Mouse (Mus musculus) midbrain, embryonic 13.5 days (tissue): ENCODE measurements at regions not wholly inside any gene's neighbourhood (a gene's known extent, or its start where the extent isn't known, plus 50 kb on each side); places are given as distances from the start of the nearest gene placed in this dataset. TPM values are rescaled to one million over a fixed set of nuclear protein-coding genes. Genes with fewer than 3 reads are reported as not detected.

Source experiments
- ATAC-seq: fragments of 200-750 bp; cut with Nextera tagmentation; 2 replicates; pipeline ENCODE4 v1.8.0; 2017; ENCODE audit warnings: mild to moderate bottlenecking, moderate TSS enrichment, moderate library complexity
- H3K27ac ChIP-seq: fragments of 300-500 bp; sonication (generic); 2 replicates; pipeline ENCODE4 v1.5.1; 2015; ENCODE audit warnings: inconsistent platforms, mild to moderate bottlenecking, moderate library complexity
- H3K27me3 ChIP-seq: fragments of 300-500 bp; sonication (generic); 2 replicates; pipeline ENCODE4 v1.6.1; 2015; ENCODE audit warnings: mild to moderate bottlenecking, inconsistent platforms
- H3K36me3 ChIP-seq: fragments of 300-500 bp; sonication (generic); 2 replicates; pipeline ENCODE4 v1.6.1; 2015; ENCODE audit warnings: mild to moderate bottlenecking, inconsistent platforms
- H3K4me1 ChIP-seq: fragments of 300-500 bp; sonication (generic); replicated peaks from 2 replicates; pipeline ENCODE4 v1.6.1; 2015; ENCODE audit warnings: inconsistent platforms
- H3K4me2 ChIP-seq: fragments of 300-500 bp; sonication (generic); replicated peaks from 2 replicates; pipeline ENCODE4 v1.6.1; 2015; ENCODE audit warnings: moderate library complexity, mild to moderate bottlenecking, inconsistent platforms
- H3K4me3 ChIP-seq: fragments of 300-500 bp; sonication (generic); replicated peaks from 2 replicates; pipeline ENCODE4 v1.5.1; 2015; ENCODE audit warnings: mild to moderate bottlenecking, inconsistent platforms
- H3K9ac ChIP-seq: fragments of 300-500 bp; sonication (generic); replicated peaks from 2 replicates; pipeline ENCODE4 v1.6.1; 2015; ENCODE audit warnings: mild to moderate bottlenecking, inconsistent platforms
- H3K9me3 ChIP-seq: fragments of 300-500 bp; sonication (generic); 2 replicates; pipeline ENCODE4 v1.6.1; 2016; ENCODE audit warnings: mild to moderate bottlenecking, inconsistent platforms
- WGBS: fragments of 180-500 bp; shearing (Covaris S2); methylation state at CpG from one replicate; pipeline ENCODE4 v1.1.7; 2015; 5-methylcytosine and 5-hydroxymethylcytosine counted together
- microRNA-seq: library from miRNA; unstranded; fragments of <30 nt; microRNA quantifications from one replicate; pipeline ENCODE4, GENCODE M21; 2016

DNA sequence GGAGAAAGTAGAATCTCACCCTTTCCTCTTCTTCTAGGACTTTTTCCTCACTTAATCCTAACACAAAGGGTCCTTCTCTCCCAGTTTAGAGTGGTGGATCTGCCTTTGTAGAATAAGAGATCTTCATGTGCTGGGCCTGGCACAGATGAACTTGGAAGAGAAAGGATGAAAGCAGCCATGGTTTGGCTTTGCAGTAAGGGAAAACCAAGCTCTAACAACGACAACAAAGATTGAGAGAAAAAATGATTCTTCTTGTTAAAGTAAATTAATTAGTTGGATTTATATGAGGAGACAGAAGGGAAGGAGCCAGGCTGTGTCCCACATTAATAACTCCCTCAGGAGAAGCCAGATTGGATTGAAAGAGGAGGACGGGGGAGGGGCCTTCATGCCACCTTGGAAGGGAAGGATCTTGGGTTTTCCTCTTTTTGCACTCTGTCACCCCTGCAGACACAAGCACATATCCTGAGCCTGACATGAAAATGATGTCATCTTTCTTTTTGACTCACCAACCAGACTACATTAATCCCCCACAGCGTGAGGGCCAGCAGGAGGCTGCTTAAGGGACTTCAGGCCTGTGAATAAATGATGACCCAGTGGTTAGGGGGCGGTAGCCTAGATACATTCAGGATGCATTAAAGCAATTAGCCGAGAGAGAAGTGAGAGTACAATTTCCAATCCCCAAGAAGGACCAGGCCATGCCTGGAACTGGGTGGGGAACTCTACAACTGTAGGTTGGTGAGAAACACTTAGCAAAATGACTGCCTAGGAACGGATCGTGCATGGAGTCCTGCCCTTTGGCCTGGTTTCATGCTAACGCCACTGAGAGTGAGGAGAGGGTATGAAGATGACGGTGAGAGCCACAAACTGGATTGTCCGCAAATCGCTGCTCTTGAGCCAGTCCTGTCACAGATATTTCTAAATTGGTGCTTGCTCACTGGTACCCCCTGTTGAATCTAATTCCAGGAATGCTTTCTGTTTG lies 69.4 kb upstream of the Klf7 start:
- H3K9ac ChIP-seq, result no peak overlapping the region
- no peak overlapping the region for H3K4me3 ChIP-seq
- H3K27ac ChIP-seq, result 0 out of 2 replicates have a peak overlapping the region, but pooled peaks have one; percentile 12
- H3K4me1 ChIP-seq, result peaks cover 68% of the 10 kb centered on the region
- no peaks in the 10 kb centered on the region for H3K9me3 ChIP-seq
- H3K27me3 ChIP-seq, result no peaks in the 10 kb centered on the region
- ATAC-seq, result peak; percentile 55
- no peaks in the 10 kb centered on the region for H3K36me3 ChIP-seq
- H3K4me2 ChIP-seq, result no peak overlapping the region
- WGBS, result 46% methylated on average over 11 of the region's 11 CpGs

GRCm38 (mm10) chr1:64190705-64191104 lies 68.6 kb upstream of the Klf7 start:
- Histone ChIP-seq H3K27me3 (no peaks in the 10 kb centered on the region), H3K9me3 (no peaks in the 10 kb centered on the region), H3K36me3 (no peaks in the 10 kb centered on the region), H3K4me1 (peaks cover 60% of the 10 kb centered on the region), H3K4me2 (no peak overlapping the region), H3K9ac (no peak overlapping the region), H3K27ac (no peak overlapping the region), H3K4me3 (no peak overlapping the region)
- WGBS, result 77% methylated on average over 4 of the region's 4 CpGs
- no peak for ATAC-seq

DNA sequence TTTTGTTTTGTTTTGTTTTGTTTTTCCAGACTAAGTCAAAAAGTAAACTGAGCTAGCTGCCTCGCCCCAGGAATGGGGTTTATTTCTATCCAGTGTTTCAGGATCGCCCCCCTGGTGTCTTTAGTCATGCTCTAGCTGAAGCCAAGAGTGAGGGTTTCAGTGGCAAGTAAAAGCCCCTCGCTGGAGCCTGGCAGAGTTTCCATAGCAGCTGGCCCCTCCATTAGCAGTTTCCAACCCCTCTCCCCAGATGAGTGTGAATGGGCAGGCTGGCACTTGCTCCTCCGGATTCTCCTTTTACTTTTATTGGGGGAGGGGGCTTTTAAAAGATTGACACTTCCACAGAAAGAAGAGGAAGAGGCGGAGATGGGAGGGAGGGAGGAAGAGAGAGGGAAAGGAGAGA lies 68.0 kb upstream of the Klf7 start:
- Histone ChIP-seq H3K27ac (no peak overlapping the region), H3K4me2 (no peak overlapping the region), H3K9me3 (peaks cover 4% of the 10 kb centered on the region), H3K9ac (no peak overlapping the region), H3K4me1 (peaks cover 60% of the 10 kb centered on the region), H3K4me3 (no peak overlapping the region), H3K27me3 (no peaks in the 10 kb centered on the region), H3K36me3 (no peaks in the 10 kb centered on the region)
- no peak for ATAC-seq
- WGBS, result 14% methylated on average over 5 of the region's 5 CpGs

DNA sequence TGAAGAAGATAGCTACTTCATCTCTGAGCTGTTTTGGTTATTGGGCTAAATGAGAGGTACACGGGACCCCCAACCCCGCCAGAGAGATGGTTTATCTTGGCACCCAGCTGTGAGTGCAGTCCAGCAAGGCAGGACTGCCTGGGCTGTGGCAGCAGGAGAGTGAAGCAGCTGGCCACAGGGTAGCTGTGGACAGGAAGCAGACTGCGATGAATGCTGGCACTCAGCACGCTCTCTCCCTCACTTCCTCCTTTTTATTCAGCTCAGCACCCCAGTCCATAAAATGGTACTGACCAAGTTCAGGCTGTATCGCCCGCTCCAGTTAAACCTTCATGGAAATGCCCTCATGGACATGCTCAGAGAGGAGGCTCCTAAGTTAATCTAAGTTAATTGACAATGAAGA lies 67.4 kb upstream of the Klf7 start:
- Histone ChIP-seq H3K27me3 (no peaks in the 10 kb centered on the region), H3K4me1 (peaks cover 60% of the 10 kb centered on the region), H3K27ac (peak overlapping the region; percentile 39; the same call in 1 of the 2 replicates), H3K9ac (no peak overlapping the region), H3K4me2 (no peak overlapping the region), H3K36me3 (no peaks in the 10 kb centered on the region), H3K9me3 (peaks cover 4% of the 10 kb centered on the region), H3K4me3 (no peak overlapping the region)
- peak; percentile 28; the same call in 1 of the 2 replicates for ATAC-seq
- 45% methylated on average over 6 of the region's 6 CpGs for WGBS

GRCm38 (mm10) chr1:64187796-64188513 lies 65.9 kb upstream of the Klf7 start:
- Histone ChIP-seq H3K4me2 (no peak overlapping the region), H3K27ac (peak overlapping the region; percentile 65)

DNA sequence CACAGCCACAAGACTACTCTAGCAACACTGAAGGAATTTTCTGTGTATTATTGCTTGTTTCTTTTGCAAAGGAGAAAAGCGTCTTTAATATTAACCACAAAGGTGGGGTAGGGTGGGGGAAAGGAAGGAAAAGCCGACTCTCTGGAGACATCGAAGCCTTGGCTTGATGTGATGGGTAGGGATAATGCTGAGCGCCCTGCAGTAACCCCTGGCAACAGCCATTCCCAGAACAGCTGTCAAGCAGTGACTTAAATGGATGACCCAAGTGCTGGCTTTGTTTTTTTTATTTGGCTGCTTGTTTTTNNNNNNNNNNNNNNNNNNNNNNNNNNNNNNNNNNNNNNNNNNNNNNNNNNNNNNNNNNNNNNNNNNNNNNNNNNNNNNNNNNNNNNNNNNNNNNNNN lies 51.6 kb upstream of the Klf7 start:
- Histone ChIP-seq H3K9me3 (no peaks in the 10 kb centered on the region; the same call in 1 of the 2 replicates), H3K27me3 (no peaks in the 10 kb centered on the region), H3K27ac (peak overlapping the region; percentile 21; the same call in 1 of the 2 replicates), H3K4me1 (peaks cover 36% of the 10 kb centered on the region), H3K36me3 (no peaks in the 10 kb centered on the region), H3K9ac (no peak overlapping the region), H3K4me3 (no peak overlapping the region), H3K4me2 (no peak overlapping the region)
- ATAC-seq, result peak; percentile 63; the same call in 1 of the 2 replicates
- WGBS, result 20% methylated on average over 4 of the region's 4 CpGs

More at GRCm38 (mm10) chr1:64187796-64188513, 65.9 kb upstream of the Klf7 start:
- H3K27me3 ChIP-seq, result no peaks in the 10 kb centered on the region
- no peak for ATAC-seq
- no peak overlapping the region for H3K9ac ChIP-seq
- H3K4me1 ChIP-seq, result peaks cover 51% of the 10 kb centered on the region
- WGBS, result 65% methylated on average over 11 of the region's 11 CpGs
- H3K9me3 ChIP-seq, result peaks cover 4% of the 10 kb centered on the region
- H3K36me3 ChIP-seq, result no peaks in the 10 kb centered on the region
- H3K4me3 ChIP-seq, result no peak overlapping the region

DNA sequence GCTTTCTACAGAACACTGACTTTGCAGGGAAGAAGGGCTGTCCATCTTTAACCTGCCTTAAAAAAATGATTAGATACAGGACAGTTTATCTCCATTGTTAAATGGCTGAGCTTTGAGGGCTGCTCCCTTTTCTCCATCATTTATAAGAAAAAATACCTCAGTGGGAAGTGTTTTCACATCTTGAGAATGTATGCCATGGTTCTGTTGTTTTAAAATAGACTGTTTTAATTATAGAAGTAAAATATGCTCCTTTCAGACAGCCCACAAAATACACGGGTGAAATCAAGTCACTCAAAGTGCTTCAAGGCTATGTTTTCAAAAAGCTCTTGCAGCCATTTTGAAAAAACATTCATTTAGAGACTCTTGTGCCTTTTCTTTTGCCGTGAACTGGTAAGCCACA lies 50.0 kb upstream of the Klf7 start:
- Histone ChIP-seq H3K36me3 (no peaks in the 10 kb centered on the region), H3K9me3 (no peaks in the 10 kb centered on the region), H3K27me3 (no peaks in the 10 kb centered on the region), H3K27ac (no peak overlapping the region), H3K4me2 (no peak overlapping the region), H3K9ac (no peak overlapping the region), H3K4me3 (no peak overlapping the region), H3K4me1 (peaks cover 36% of the 10 kb centered on the region)
- WGBS, result 49% methylated on average over 2 of the region's 2 CpGs
- no peak for ATAC-seq

Small RNAs in the stretch of these regions (microRNA-seq; reads per million reads assigned to microRNA genes)
- gene Gm25748, result not detected
